Mouse (Mus musculus): ENCODE results near the gene Rbl2.

Rbl2 gene

GRCm38 (mm10) chr8:91069834-91070233 lies at the start of gene Rbl2:
Gene Rbl2 (plus strand): TSS chr8:91070057.
- in situ Hi-C loops (cut with MboI, MseI): no loop called here

GRCm38 (mm10) chr8:91034417-91034816 lies 35.4 kb upstream of the Rbl2 start:
- in situ Hi-C loops (cut with MboI, MseI): loop anchor here (25.0 kb wide), 1 partner anchor 1828 kb away; the partner anchor contains the start of gene Lpcat2

- in situ Hi-C loops (cut with MboI, MseI): loop anchor here (25.0 kb wide), 1 partner anchor 1825 kb away; the partner anchor contains the start of gene Lpcat2
Observed at GRCm38 (mm10) chr8:91036905-91037304, 33.0 kb upstream of the Rbl2 start.

- in situ Hi-C loops (cut with MboI, MseI): loop anchor here (25.0 kb wide), 1 partner anchor 1824 kb away; the partner anchor contains the start of gene Lpcat2
Observed at GRCm38 (mm10) chr8:91038637-91039036, 31.2 kb upstream of the Rbl2 start.

GRCm38 (mm10) chr8:91046370-91046769 lies 23.5 kb upstream of the Rbl2 start:
- in situ Hi-C loops (cut with MboI, MseI): loop anchor here (10.0 to 25.0 kb wide), 2 partner anchors 1816 to 1972 kb away; partner anchors contain the start of gene Lpcat2

GRCm38 (mm10) chr8:91051037-91051436 lies 18.8 kb upstream of the Rbl2 start:
- in situ Hi-C loops (cut with MboI, MseI): no loop called here

- in situ Hi-C loops (cut with MboI, MseI): no loop called here
Observed at GRCm38 (mm10) chr8:91054418-91054817, 15.4 kb upstream of the Rbl2 start.

GRCm38 (mm10) chr8:91056848-91057247 lies 13.0 kb upstream of the Rbl2 start:
- in situ Hi-C loops (cut with MboI, MseI): no loop called here

- in situ Hi-C loops (cut with MboI, MseI): no loop called here
Observed at GRCm38 (mm10) chr8:91059086-91059578, 10.7 kb upstream of the Rbl2 start.

- in situ Hi-C loops (cut with MboI, MseI): no loop called here
Observed at GRCm38 (mm10) chr8:91059884-91060510, 9.9 kb upstream of the Rbl2 start.

GRCm38 (mm10) chr8:91060555-91061471 lies 9.0 kb upstream of the Rbl2 start:
- in situ Hi-C loops (cut with MboI, MseI): no loop called here

- in situ Hi-C loops (cut with MboI, MseI): no loop called here
Observed at GRCm38 (mm10) chr8:91065179-91065578, 4.7 kb upstream of the Rbl2 start.

GRCm38 (mm10) chr8:91069407-91069806 lies 450 bp upstream of the Rbl2 start:
- in situ Hi-C loops (cut with MboI, MseI): no loop called here

- in situ Hi-C loops (cut with MboI, MseI): no loop called here
Observed at GRCm38 (mm10) chr8:91070275-91070859, 510 bp downstream of the Rbl2 start.

- in situ Hi-C loops (cut with MboI, MseI): no loop called here
Observed at GRCm38 (mm10) chr8:91077077-91077867, 7.4 kb downstream of the Rbl2 start.

- in situ Hi-C loops (cut with MboI, MseI): loop anchor here (5.0 kb wide), 1 partner anchor 48 kb away; no protein-coding TSS in a partner anchor
Observed at GRCm38 (mm10) chr8:91079678-91080077, 9.8 kb downstream of the Rbl2 start.

GRCm38 (mm10) chr8:91081911-91082310 lies 12.1 kb downstream of the Rbl2 start:
- in situ Hi-C loops (cut with MboI, MseI): loop anchor here (5.0 kb wide), 1 partner anchor 45 kb away; no protein-coding TSS in a partner anchor

GRCm38 (mm10) chr8:91082428-91082827 lies 12.6 kb downstream of the Rbl2 start:
- in situ Hi-C loops (cut with MboI, MseI): loop anchor here (5.0 kb wide), 1 partner anchor 45 kb away; no protein-coding TSS in a partner anchor

GRCm38 (mm10) chr8:91088452-91088851 lies 18.6 kb downstream of the Rbl2 start:
- in situ Hi-C loops (cut with MboI, MseI): no loop called here

- in situ Hi-C loops (cut with MboI, MseI): no loop called here
Observed at GRCm38 (mm10) chr8:91089601-91090000, 19.7 kb downstream of the Rbl2 start.

- in situ Hi-C loops (cut with MboI, MseI): no loop called here
Observed at GRCm38 (mm10) chr8:91094135-91094534, 24.3 kb downstream of the Rbl2 start.
